ENCODE assay signal across 8 mouse cellular contexts in the genomic region with DNA sequence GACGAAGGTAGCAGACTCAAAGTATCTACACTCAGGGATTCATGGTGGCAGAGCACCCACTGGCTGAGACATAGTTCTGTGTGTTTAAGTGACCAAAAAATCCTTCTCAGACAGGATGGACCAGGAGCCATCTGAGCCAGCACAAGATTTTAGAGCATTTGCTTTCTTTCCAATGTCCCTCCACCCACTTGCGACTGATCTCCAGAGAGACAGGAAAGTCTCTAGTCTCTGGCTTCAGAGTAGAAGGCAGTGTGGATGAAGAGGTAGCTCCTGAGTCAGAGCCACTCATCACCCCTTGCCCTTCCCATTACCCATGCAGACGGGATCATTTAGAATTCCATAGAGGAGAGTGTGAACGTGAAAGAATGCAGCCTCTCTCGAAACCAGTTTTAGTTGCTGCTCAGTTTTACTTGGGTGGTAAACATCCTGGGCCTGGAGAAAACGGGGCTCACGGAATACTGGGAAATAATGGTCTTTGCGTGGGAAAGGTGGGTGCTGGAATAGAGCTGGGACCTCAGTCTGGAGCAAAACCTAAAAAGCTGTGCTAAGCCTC.
DNase-seq lines count a peak whose midpoint lies in the region; ATAC-seq and TF ChIP-seq lines count a peak whose summit lies in the region.

No protein-coding gene starts in this region.

- peak overlapping the region; percentile 77 for H3K4me2 ChIP-seq in intestine, postnatal 0 days (replicated peaks; ENCODE audit: low read depth)

- TF ChIP-seq CTCF in cerebellum, adult 2 months (IDR thresholded peaks at IDR 0.05; ENCODE audit: borderline replicate concordance, insufficient read depth, low read depth, low read length), result no peak
- TF ChIP-seq CTCF in testis, adult 2 months (IDR thresholded peaks at IDR 0.05; ENCODE audit: control insufficient read depth, insufficient read depth, insufficient replicate concordance, low read depth, low read length), result no peak
- TF ChIP-seq CTCF in intestine, postnatal 0 days (IDR thresholded peaks at IDR 0.05; ENCODE audit: low read depth), result no peak; the same call in 1 of the 2 replicates
- no peak for TF ChIP-seq CTCF in olfactory bulb, adult 2 months (IDR thresholded peaks at IDR 0.05; ENCODE audit: insufficient read depth, low read depth, low read length)

- DNase-seq in cerebellum, adult 2 months, result peak in 1 of 2 experiments; percentile 24
- no peak for DNase-seq in cerebellum, postnatal 4 days (ENCODE audit: low spot score in 2 of 2)
- DNase-seq in testis, postnatal 10 days (ENCODE audit: low spot score), result no peak
- no peak for DNase-seq in right cerebral cortex, adult 2 months (ENCODE audit: low spot score in 2 of 2)

- ATAC-seq in intestine, postnatal 0 days, result no peak
- ATAC-seq in activated CD4-positive, CD25-positive, alpha-beta regulatory T cell, adult 4 months, result no peak

- TF ChIP-seq POLR2A in cerebellum, adult 2 months (IDR thresholded peaks at IDR 0.05; ENCODE audit: borderline replicate concordance, insufficient read depth, low read length), result no peak
- no peak for TF ChIP-seq POLR2A in testis, adult 2 months (IDR thresholded peaks at IDR 0.05; ENCODE audit: control insufficient read depth, low read depth, low read length)
- no peak for TF ChIP-seq POLR2A in olfactory bulb, adult 2 months (IDR thresholded peaks at IDR 0.05; ENCODE audit: insufficient read depth, low read depth, low read length)

- H3K9me3 ChIP-seq in intestine, postnatal 0 days (ENCODE audit: control insufficient read depth), result no peaks in the 10 kb centered on the region

- peak overlapping the region; percentile 45 for H3K9ac ChIP-seq in intestine, postnatal 0 days (ENCODE audit: low read depth, low read length)

- WGBS in cerebellum, adult 2 months, result 32% methylated on average over 8 of the region's 8 CpGs
- WGBS in intestine, postnatal 0 days, result 24% methylated on average over 8 of the region's 8 CpGs
- WGBS in olfactory bulb, adult 2 months, result 16% methylated on average over 8 of the region's 8 CpGs

- peak overlapping the region; percentile 1; the same call in 1 of the 2 replicates for H3K27ac ChIP-seq in cerebellum, adult 2 months (ENCODE audit: insufficient read depth, low read length)
- H3K27ac ChIP-seq in testis, adult 2 months (ENCODE audit: control insufficient read depth, insufficient read depth, low read depth, low read length), result peak overlapping the region; percentile 32; the same call in 1 of the 2 replicates
- peak overlapping the region; percentile 84 for H3K27ac ChIP-seq in intestine, postnatal 0 days (ENCODE audit: low read depth, low read length)
- peak overlapping the region; percentile 77 for H3K27ac ChIP-seq in olfactory bulb, adult 2 months (ENCODE audit: insufficient read depth, low read depth, low read length)

- peak overlapping the region; percentile 83 for H3K4me3 ChIP-seq in cerebellum, adult 2 months (replicated peaks; ENCODE audit: insufficient read depth, low read depth, low read length)
- H3K4me3 ChIP-seq in testis, adult 2 months (ENCODE audit: control insufficient read depth, low read depth, low read length), result peak overlapping the region; percentile 63; the same call in 1 of the 2 replicates
- H3K4me3 ChIP-seq in intestine, postnatal 0 days (ENCODE audit: low read depth, low read length), result peak overlapping the region; percentile 55
- peak overlapping the region; percentile 50 for H3K4me3 ChIP-seq in olfactory bulb, adult 2 months (ENCODE audit: insufficient read depth, low read depth, low read length)

- H3K36me3 ChIP-seq in testis, adult 2 months (ENCODE audit: control insufficient read depth, insufficient read depth, low read length), result no peaks in the 10 kb centered on the region
- no peaks in the 10 kb centered on the region for H3K36me3 ChIP-seq in intestine, postnatal 0 days (ENCODE audit: control insufficient read depth, insufficient read depth)

- H3K27me3 ChIP-seq in cerebellum, adult 2 months (ENCODE audit: control insufficient read depth, insufficient read depth, low read length), result no peaks in the 10 kb centered on the region
- no peaks in the 10 kb centered on the region for H3K27me3 ChIP-seq in testis, adult 2 months (ENCODE audit: control insufficient read depth, insufficient read depth, low read length)
- H3K27me3 ChIP-seq in intestine, postnatal 0 days (replicated peaks; ENCODE audit: control insufficient read depth, insufficient read depth, low read length), result no peaks in the 10 kb centered on the region

- peaks cover 3% of the 10 kb centered on the region; the same call in 1 of the 2 replicates for H3K4me1 ChIP-seq in cerebellum, adult 2 months (ENCODE audit: control insufficient read depth, insufficient read depth, low read length)
- no peaks in the 10 kb centered on the region; the same call in 1 of the 2 replicates for H3K4me1 ChIP-seq in testis, adult 2 months (ENCODE audit: control insufficient read depth, insufficient read depth, low read length)
- peaks cover 32% of the 10 kb centered on the region for H3K4me1 ChIP-seq in intestine, postnatal 0 days (replicated peaks; ENCODE audit: control insufficient read depth, insufficient read depth, low read length)
- H3K4me1 ChIP-seq in olfactory bulb, adult 2 months (ENCODE audit: control insufficient read depth, insufficient read depth, low read length), result peaks cover 26% of the 10 kb centered on the region

Comparison
In these comparisons a context has a peak if more than half of its experiments do, and no peak if none do; other contexts are left out.
1. H3K27ac ChIP-seq: peak in every context shown above with its lines; median percentile 84 in intestine, postnatal 0 days; 77 in olfactory bulb, adult 2 months; 32 in testis, adult 2 months; 1 in cerebellum, adult 2 months.